Mouse (Mus musculus) neural tube, postnatal 0 days (tissue): ENCODE results near the gene Gstt3. TPM values are rescaled to one million over a fixed set of nuclear protein-coding genes. Genes with fewer than 3 reads are reported as not detected.

Experiments
- polyA plus RNA-seq: library from polyadenylated mRNA; unstranded; fragments of >200 nt; fragmentation: Nextera tagmentation; extraction: Ambion mirVana; gene quantifications from 2 replicates; pipeline ENCODE4 v1.2.1, GENCODE M21; 2015

The Gstt3 gene
- polyA plus RNA-seq, result 2.0 and 2.7 TPM in 2 replicates

DNA sequence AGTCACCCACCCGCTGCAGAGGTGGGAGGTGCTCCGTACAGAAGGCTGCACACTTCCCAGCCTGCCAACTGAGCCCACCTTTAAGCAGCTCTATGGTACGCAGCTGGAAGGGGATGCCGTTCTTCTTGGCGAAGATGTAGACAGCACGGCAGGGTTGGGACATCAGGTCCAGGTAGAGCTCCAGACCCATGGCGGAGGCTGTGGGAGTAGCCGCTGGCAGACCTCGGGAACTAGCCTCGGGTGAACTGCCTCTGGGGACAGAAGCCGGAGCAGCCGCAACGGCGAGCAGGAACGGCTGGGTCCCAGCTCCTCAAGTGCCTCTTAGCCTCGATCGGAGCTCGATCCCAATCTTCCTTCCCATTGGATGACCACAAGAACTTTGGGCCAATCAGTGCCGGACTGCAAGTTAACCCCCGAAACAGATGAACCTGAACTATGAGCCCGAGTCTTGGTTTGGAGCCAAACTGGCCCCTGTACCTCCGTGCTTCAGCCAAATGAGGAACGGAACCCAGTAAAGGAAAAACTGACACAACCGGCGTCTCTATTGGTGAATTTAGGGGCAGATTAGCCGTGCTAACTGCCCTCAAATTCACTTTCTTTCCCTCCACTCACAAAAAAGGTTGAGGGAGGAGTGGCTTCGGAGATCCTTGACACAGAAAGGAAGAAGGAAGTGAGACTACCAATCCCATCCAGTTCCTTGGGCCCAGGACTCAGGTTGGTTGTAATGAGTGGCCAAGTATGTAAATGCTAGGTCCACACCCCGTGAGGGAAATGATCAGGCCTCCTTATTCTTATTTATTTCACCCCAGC is at the start of gene Gstt3, which contains the start of gene Gm20441:
Gstt3 (minus strand) TSS at position 646 of the 810 bp plus-strand sequence.
Gm20441 (minus strand) TSS at position 186 of the 810 bp plus-strand sequence.

DNA sequence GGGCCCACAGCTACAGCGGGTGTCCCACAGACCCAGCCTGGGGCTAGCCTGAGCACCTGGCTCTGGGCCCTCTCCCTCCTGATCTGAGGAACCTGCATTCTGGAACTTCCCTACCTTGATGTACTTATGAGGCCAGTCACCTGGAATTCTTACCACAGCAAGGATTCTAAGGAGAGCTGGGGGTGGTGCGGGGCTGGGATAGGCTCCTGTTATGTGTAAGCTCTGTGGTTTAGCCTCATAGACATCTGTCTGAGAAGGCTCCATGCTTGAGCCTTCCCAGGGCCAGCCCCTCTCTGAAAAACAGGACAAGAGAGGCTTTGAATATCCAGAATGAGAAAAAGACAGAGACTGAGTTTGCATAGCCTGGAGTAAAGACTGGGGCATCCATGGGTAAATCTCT is 41.2 kb upstream of the Gstt3 start, which contains the start of gene Gstt4:
Gstt4 (minus strand) TSS at position 101 of the 400 bp plus-strand sequence.

GRCm38 (mm10) chr10:75798176-75798696 is 17.0 kb upstream of the Gstt3 start, which contains the start of gene Gstt1:
Gene Gstt1 (minus strand): TSS chr10:75798584.

GRCm38 (mm10) chr10:75772795-75773664 is 8.2 kb downstream of the Gstt3 start, which contains the start of gene Ddt:
Gene Ddt (minus strand): TSS chr10:75773414.

DNA sequence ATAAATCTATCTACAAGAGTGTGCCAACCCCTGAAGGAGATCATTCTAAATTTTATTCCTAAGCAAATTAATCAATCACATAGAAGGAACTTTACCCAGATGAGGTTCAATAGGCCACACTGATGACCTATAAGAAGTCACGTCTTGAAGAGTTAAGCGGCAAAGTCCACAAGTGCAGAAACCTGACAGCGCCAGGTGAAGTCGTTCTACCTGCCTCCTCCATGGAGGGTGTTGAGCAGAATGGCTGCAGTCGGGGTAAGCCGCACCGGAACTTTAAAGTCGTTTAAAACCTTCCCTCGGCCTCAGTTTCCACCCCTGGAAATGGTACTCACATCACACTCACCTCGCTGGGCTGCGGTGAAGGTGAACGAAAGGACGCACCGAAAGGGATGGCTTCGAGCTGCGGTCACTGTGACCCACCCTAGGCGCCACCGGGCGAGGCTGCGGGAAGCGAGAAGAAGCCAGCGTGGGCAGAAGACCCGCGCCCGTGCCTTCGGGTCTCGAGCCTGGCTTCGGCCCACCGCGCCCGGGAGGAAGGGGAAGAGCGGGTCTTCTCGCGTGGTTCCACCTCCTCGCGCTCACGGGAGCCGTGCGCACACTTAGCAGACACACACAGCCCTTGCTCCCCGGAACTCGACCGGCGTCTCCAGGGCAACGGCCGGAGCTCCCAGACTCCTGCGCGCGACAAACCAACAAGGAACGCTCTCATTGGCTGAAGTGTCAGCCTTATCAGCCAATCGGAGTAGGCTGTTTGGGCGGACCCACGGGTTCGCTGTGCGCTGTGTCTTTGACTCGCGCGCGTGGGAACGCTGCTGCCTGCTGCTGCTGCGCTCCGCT is 17.3 kb downstream of the Gstt3 start, which contains the start of gene Cabin1:
Cabin1 (minus strand) TSS at position 660 of the 837 bp plus-strand sequence.

Other genes starting within 250 kb of the Gstt3 start
- gene Lrrc75b, start 221.1 kb downstream of the Gstt3 start, polyA plus RNA-seq, result 29.6 and 35.6 TPM in 2 replicates
- 1.2 and 1.6 TPM in 2 replicates for gene Ggt1, start 219.8 kb downstream of the Gstt3 start, polyA plus RNA-seq
- 1.6 and 1.9 TPM in 2 replicates for gene Ggt5, start 192.1 kb downstream of the Gstt3 start, polyA plus RNA-seq
- 24.7 and 25.7 TPM in 2 replicates for gene Susd2, start 137.4 kb downstream of the Gstt3 start, polyA plus RNA-seq
- 28.6 and 30.3 TPM in 2 replicates for gene Cabin1, start 17.1 kb downstream of the Gstt3 start, polyA plus RNA-seq
- 128 and 167 TPM in 2 replicates for gene Ddt, start 8.0 kb downstream of the Gstt3 start, polyA plus RNA-seq
- gene Gm20441, start 460 bp downstream of the Gstt3 start, polyA plus RNA-seq, result not detected in 2 replicates
- 20.0 and 24.8 TPM in 2 replicates for gene Gstt1, start 17.2 kb upstream of the Gstt3 start, polyA plus RNA-seq
- not detected in 2 replicates for gene Gstt4, start 41.1 kb upstream of the Gstt3 start, polyA plus RNA-seq
- 9.0 and 9.8 TPM in 2 replicates for gene Gstt2, start 56.0 kb upstream of the Gstt3 start, polyA plus RNA-seq
- gene Mif, start 78.8 kb upstream of the Gstt3 start, polyA plus RNA-seq, result 1,854 and 1,938 TPM in 2 replicates
- 0.65 and 1.5 TPM in 2 replicates for gene Derl3, start 112.0 kb upstream of the Gstt3 start, polyA plus RNA-seq
- gene Smarcb1, start 140.2 kb upstream of the Gstt3 start, polyA plus RNA-seq, result 176 and 183 TPM in 2 replicates
- 372 and 376 TPM in 2 replicates for gene Chchd10, start 151.7 kb upstream of the Gstt3 start, polyA plus RNA-seq
- 10.3 and 10.5 TPM in 2 replicates for gene Mmp11, start 155.1 kb upstream of the Gstt3 start, polyA plus RNA-seq
- gene Gm867, start 159.3 kb upstream of the Gstt3 start, polyA plus RNA-seq, result 1.7 and 2.3 TPM in 2 replicates
- gene Vpreb3, start 161.6 kb upstream of the Gstt3 start, polyA plus RNA-seq, result 1.5 TPM in 1 of 2 replicates, not detected in the other
- not detected in 2 replicates for gene Gm5134, start 173.1 kb upstream of the Gstt3 start, polyA plus RNA-seq